ENCODE assay signal across 22 mouse cellular contexts in genomic region chr5:5246534-5247175, GRCm38 (mm10).
DNase-seq lines count a peak whose midpoint lies in the region; ATAC-seq lines count a peak whose summit lies in the region.
"Had no signal": no experiment of that assay in that cellular context is flagged by ENCODE, and none has a peak within 500 bp of the region (broad histone marks: within the 10 kb centered on the region; RNA-seq: fewer than 3 reads in every experiment).

No protein-coding gene starts in this region.

- no peak overlapping the region for H3K4me2 ChIP-seq in hindbrain, embryonic 13.5 days
- H3K4me2 ChIP-seq in midbrain, embryonic 11.5 days = no peak overlapping the region
- no peak overlapping the region for H3K4me2 ChIP-seq in midbrain, embryonic 15.5 days
- H3K4me2 ChIP-seq in liver, embryonic 16.5 days (ENCODE audit: low read depth, low read length) = no peak overlapping the region

- H3K4me3 ChIP-seq in hindbrain, embryonic 13.5 days = no peak overlapping the region
- H3K4me3 ChIP-seq in hindbrain, embryonic 10.5 days = no peak overlapping the region
- no peak overlapping the region for H3K4me3 ChIP-seq in midbrain, embryonic 11.5 days (ENCODE audit: low read depth, low read length)
- H3K4me3 ChIP-seq in midbrain, embryonic 15.5 days = no peak overlapping the region
- H3K4me3 ChIP-seq in liver, embryonic 16.5 days (ENCODE audit: low read depth, low read length) = no peak overlapping the region
- H3K4me3 ChIP-seq: erythroblast, embryonic 14.5 days; left cerebral cortex, adult 2 months had no signal

- H3K27me3 ChIP-seq in hindbrain, embryonic 13.5 days = no peaks in the 10 kb centered on the region
- H3K27me3 ChIP-seq in hindbrain, embryonic 10.5 days (ENCODE audit: insufficient read depth, poor library complexity, severe bottlenecking) = no peaks in the 10 kb centered on the region
- no peaks in the 10 kb centered on the region for H3K27me3 ChIP-seq in midbrain, embryonic 11.5 days (ENCODE audit: control insufficient read depth, insufficient read depth, low read length)
- no peaks in the 10 kb centered on the region for H3K27me3 ChIP-seq in midbrain, embryonic 15.5 days (replicated peaks)
- H3K27me3 ChIP-seq in liver, embryonic 16.5 days (ENCODE audit: control insufficient read depth, insufficient read depth, low read depth, low read length) = no peaks in the 10 kb centered on the region
- H3K27me3 ChIP-seq: CH12.LX had no signal

- peaks cover 12% of the 10 kb centered on the region for H3K4me1 ChIP-seq in hindbrain, embryonic 13.5 days (replicated peaks)
- H3K4me1 ChIP-seq in hindbrain, embryonic 10.5 days (replicated peaks) = no peaks in the 10 kb centered on the region
- H3K4me1 ChIP-seq in midbrain, embryonic 11.5 days (ENCODE audit: control insufficient read depth, insufficient read depth, low read length) = no peaks in the 10 kb centered on the region
- H3K4me1 ChIP-seq in midbrain, embryonic 15.5 days = no peaks in the 10 kb centered on the region
- peaks cover 2% of the 10 kb centered on the region; the same call in 1 of the 2 replicates for H3K4me1 ChIP-seq in liver, embryonic 16.5 days (ENCODE audit: control insufficient read depth, low read depth, low read length)

- H3K9me3 ChIP-seq in hindbrain, embryonic 13.5 days = no peaks in the 10 kb centered on the region
- no peaks in the 10 kb centered on the region for H3K9me3 ChIP-seq in hindbrain, embryonic 10.5 days
- no peaks in the 10 kb centered on the region for H3K9me3 ChIP-seq in midbrain, embryonic 11.5 days (ENCODE audit: control insufficient read depth, low read length)
- no peaks in the 10 kb centered on the region for H3K9me3 ChIP-seq in midbrain, embryonic 15.5 days
- no peaks in the 10 kb centered on the region for H3K9me3 ChIP-seq in liver, embryonic 16.5 days (replicated peaks; ENCODE audit: control insufficient read depth, low read length)

- H3K36me3 ChIP-seq in hindbrain, embryonic 13.5 days = peaks cover 3% of the 10 kb centered on the region; the same call in 1 of the 2 replicates
- H3K36me3 ChIP-seq in hindbrain, embryonic 10.5 days = no peaks in the 10 kb centered on the region
- H3K36me3 ChIP-seq in midbrain, embryonic 11.5 days (ENCODE audit: control insufficient read depth, insufficient read depth, low read length) = no peaks in the 10 kb centered on the region
- H3K36me3 ChIP-seq in midbrain, embryonic 15.5 days (replicated peaks) = no peaks in the 10 kb centered on the region
- no peaks in the 10 kb centered on the region for H3K36me3 ChIP-seq in liver, embryonic 16.5 days (ENCODE audit: control insufficient read depth, insufficient read depth)

- DNase-seq in hindbrain, embryonic 10.5 days (ENCODE audit: low spot score) = no peak
- no peak for DNase-seq in midbrain, embryonic 11.5 days (ENCODE audit: low spot score, missing footprints)
- DNase-seq in cerebellum, postnatal 4 days (ENCODE audit: low spot score in 2 of 2) = no peak
- DNase-seq in layer of hippocampus, postnatal 25 days (ENCODE audit: extremely low spot score in 1 of 2, low spot score in 1 of 2) = no peak
- DNase-seq: adrenal gland, postnatal 25 days; cerebellum, adult 18-20 months; cerebellum, postnatal 36 days; gastrocnemius, postnatal 10 days; heart, adult 11 months; heart, postnatal 36 days; kidney, adult 2 months; kidney, postnatal 14 days; left cerebral cortex, postnatal 4 days; thymus, postnatal 25 days had no signal

- H3K9ac ChIP-seq in hindbrain, embryonic 13.5 days = no peak overlapping the region
- no peak overlapping the region for H3K9ac ChIP-seq in midbrain, embryonic 11.5 days (ENCODE audit: low read length)
- no peak overlapping the region for H3K9ac ChIP-seq in midbrain, embryonic 15.5 days
- H3K9ac ChIP-seq in liver, embryonic 16.5 days (ENCODE audit: low read depth, low read length) = no peak overlapping the region

- ATAC-seq in hindbrain, embryonic 13.5 days (ENCODE audit: low FRiP score) = 0 out of 2 replicates have a peak, but pooled peaks have one; percentile 17
- ATAC-seq in midbrain, embryonic 11.5 days (ENCODE audit: low FRiP score) = peak; percentile 24; the same call in 1 of the 2 replicates
- no peak for ATAC-seq in midbrain, embryonic 15.5 days (replicated peaks)
- ATAC-seq in liver, embryonic 16.5 days (ENCODE audit: low read depth) = peak; percentile 74
- ATAC-seq: forebrain, embryonic 14.5 days; inflammation-experienced regulatory T-cells, adult 6 months had no signal

- no peak overlapping the region for H3K27ac ChIP-seq in hindbrain, embryonic 13.5 days
- H3K27ac ChIP-seq in hindbrain, embryonic 10.5 days = no peak overlapping the region
- H3K27ac ChIP-seq in midbrain, embryonic 11.5 days (ENCODE audit: low read depth, low read length) = no peak overlapping the region
- no peak overlapping the region for H3K27ac ChIP-seq in midbrain, embryonic 15.5 days
- H3K27ac ChIP-seq in liver, embryonic 16.5 days (ENCODE audit: low read length) = no peak overlapping the region
- H3K27ac ChIP-seq: left cerebral cortex, adult 2 months had no signal

- WGBS in hindbrain, embryonic 13.5 days = 98% methylated on average over 2 of the region's 2 CpGs
- 79% methylated on average over 2 of the region's 2 CpGs for WGBS in hindbrain, embryonic 10.5 days
- WGBS in midbrain, embryonic 11.5 days = 90% methylated on average over 2 of the region's 2 CpGs
- WGBS in midbrain, embryonic 15.5 days = 95% methylated on average over 2 of the region's 2 CpGs
- WGBS in liver, embryonic 16.5 days (ENCODE audit: insufficient replicate concordance) = 50% methylated on average over 2 of the region's 2 CpGs
